Mouse (Mus musculus): Measurements from ENCODE around the gene Sptbn4. TPM values are rescaled to one million over a fixed set of nuclear protein-coding genes. Genes with fewer than 3 reads are reported as not detected.
A peak's percentile ranks its signal among the peaks of the same experiment; 100 is the strongest.
"Not testable (repeated sequence)": the region's sequence is repeated elsewhere in the genome, so short reads cannot be mapped to it uniquely, and the experiment has no call there.

Sptbn4 gene
- 24.1 and 24.8 TPM in 2 replicates for total RNA-seq (2014; rRNA removed)
- polyA plus RNA-seq (2015; fragmentation: Nextera tagmentation; extraction: Ambion mirVana): 2.8 and 3.4 TPM in 2 replicates

- peak; percentile 95 for ATAC-seq
- peak; percentile 99 for DNase-seq (ENCODE audit: low spot score)
- peak; percentile 67 for TF ChIP-seq CTCF (IDR thresholded peaks at IDR 0.05; ENCODE audit: low read depth)
- H3K9me3 ChIP-seq (ENCODE audit: low read length): no peaks in the 10 kb centered on the region
- no peaks in the 10 kb centered on the region for H3K4me1 ChIP-seq (ENCODE audit: insufficient read depth, low read length)
- H3K27me3 ChIP-seq (ENCODE audit: insufficient read depth, low read length): no peaks in the 10 kb centered on the region
- H3K27ac ChIP-seq: peak within 1 kb of the TSS; percentile 83
- peak within 1 kb of the TSS; percentile 67 for H3K4me2 ChIP-seq (ENCODE audit: low read depth, low read length)
- peak within 1 kb of the TSS; percentile 86 for H3K9ac ChIP-seq (replicated peaks; ENCODE audit: low read length)
- WGBS: under 1% methylated on average over 53 of the region's 54 CpGs
- peak within 1 kb of the TSS; percentile 61 for H3K4me3 ChIP-seq (ENCODE audit: low read length)
- H3K36me3 ChIP-seq (ENCODE audit: insufficient read depth, low read length): no peaks in the 10 kb centered on the region
Observed at GRCm38 (mm10) chr7:27447419-27448286, at the start of gene Sptbn4, which contains the start of gene Blvrb. Sptbn4 (minus strand) TSS chr7:27447686. Blvrb (plus strand) TSS chr7:27447978.

- H3K9me3 ChIP-seq (ENCODE audit: low read length); H3K36me3 ChIP-seq (ENCODE audit: insufficient read depth, low read length); H3K4me1 ChIP-seq (ENCODE audit: insufficient read depth, low read length); ATAC-seq; DNase-seq (ENCODE audit: low spot score); H3K4me2 ChIP-seq (ENCODE audit: low read depth, low read length); H3K27me3 ChIP-seq (ENCODE audit: insufficient read depth, low read length); H3K27ac ChIP-seq; H3K9ac ChIP-seq (replicated peaks; ENCODE audit: low read length); H3K4me3 ChIP-seq (ENCODE audit: low read length): not testable (repeated sequence)
- 90% methylated on average over 8 of the region's 9 CpGs for WGBS
Observed at GRCm38 (mm10) chr7:27494659-27495367, 47.3 kb upstream of the Sptbn4 start.

- H3K9ac ChIP-seq (replicated peaks; ENCODE audit: low read length): no peak overlapping the region
- ATAC-seq (no peak), DNase-seq (ENCODE audit: low spot score) (no peak)
- TF ChIP-seq CTCF (IDR thresholded peaks at IDR 0.05; ENCODE audit: low read depth): no peak
- no peaks in the 10 kb centered on the region for H3K36me3 ChIP-seq (ENCODE audit: insufficient read depth, low read length)
- no peaks in the 10 kb centered on the region for H3K4me1 ChIP-seq (ENCODE audit: insufficient read depth, low read length)
- H3K4me2 ChIP-seq (ENCODE audit: low read depth, low read length): no peak overlapping the region
- 83% methylated on average over 5 of the region's 5 CpGs for WGBS
- no peak overlapping the region for H3K4me3 ChIP-seq (ENCODE audit: low read length)
- H3K9me3 ChIP-seq (ENCODE audit: low read length): no peaks in the 10 kb centered on the region
- no peaks in the 10 kb centered on the region for H3K27me3 ChIP-seq (ENCODE audit: insufficient read depth, low read length)
- no peak overlapping the region for H3K27ac ChIP-seq
Observed at GRCm38 (mm10) chr7:27493450-27493849, 46.0 kb upstream of the Sptbn4 start.

- Histone ChIP-seq H3K4me2 (ENCODE audit: low read depth, low read length) (no peak overlapping the region), H3K36me3 (ENCODE audit: insufficient read depth, low read length) (no peaks in the 10 kb centered on the region), H3K4me1 (ENCODE audit: insufficient read depth, low read length) (no peaks in the 10 kb centered on the region), H3K9me3 (ENCODE audit: low read length) (no peaks in the 10 kb centered on the region), H3K27ac (no peak overlapping the region), H3K27me3 (ENCODE audit: insufficient read depth, low read length) (no peaks in the 10 kb centered on the region), H3K9ac (replicated peaks; ENCODE audit: low read length) (no peak overlapping the region), H3K4me3 (ENCODE audit: low read length) (no peak overlapping the region)
- DNase-seq (ENCODE audit: low spot score) (no peak), ATAC-seq (no peak)
- WGBS: 65% methylated on average over 3 of the region's 3 CpGs
- no peak for TF ChIP-seq CTCF (IDR thresholded peaks at IDR 0.05; ENCODE audit: low read depth)
Observed at GRCm38 (mm10) chr7:27493022-27493421, 45.5 kb upstream of the Sptbn4 start.

GRCm38 (mm10) chr7:27491856-27492255 is 44.4 kb upstream of the Sptbn4 start:
- Histone ChIP-seq H3K27me3 (ENCODE audit: insufficient read depth, low read length) (no peaks in the 10 kb centered on the region), H3K4me3 (ENCODE audit: low read length) (no peak overlapping the region), H3K36me3 (ENCODE audit: insufficient read depth, low read length) (no peaks in the 10 kb centered on the region), H3K27ac (no peak overlapping the region), H3K4me1 (ENCODE audit: insufficient read depth, low read length) (no peaks in the 10 kb centered on the region; the same call in 1 of the 2 replicates), H3K9me3 (ENCODE audit: low read length) (no peaks in the 10 kb centered on the region), H3K4me2 (ENCODE audit: low read depth, low read length) (no peak overlapping the region), H3K9ac (replicated peaks; ENCODE audit: low read length) (no peak overlapping the region)
- no peak for DNase-seq (ENCODE audit: low spot score)
- ATAC-seq: no peak
- TF ChIP-seq CTCF (IDR thresholded peaks at IDR 0.05; ENCODE audit: low read depth): no peak
- 71% methylated on average over 7 of the region's 7 CpGs for WGBS

GRCm38 (mm10) chr7:27490543-27491329 is 43.2 kb upstream of the Sptbn4 start:
- no peaks in the 10 kb centered on the region for H3K9me3 ChIP-seq (ENCODE audit: low read length)
- H3K4me2 ChIP-seq (ENCODE audit: low read depth, low read length): peak overlapping the region; percentile 51
- peak overlapping the region; percentile 30; the same call in 1 of the 2 replicates for H3K9ac ChIP-seq (replicated peaks; ENCODE audit: low read length)
- 4% methylated on average over 30 of the region's 33 CpGs for WGBS
- H3K4me1 ChIP-seq (ENCODE audit: insufficient read depth, low read length): no peaks in the 10 kb centered on the region; the same call in 1 of the 2 replicates
- H3K27me3 ChIP-seq (ENCODE audit: insufficient read depth, low read length): no peaks in the 10 kb centered on the region
- H3K27ac ChIP-seq: peak overlapping the region; percentile 42
- ATAC-seq (peak; percentile 22; the same call in 1 of the 2 replicates), DNase-seq (ENCODE audit: low spot score) (peak; percentile 67)
- peak; percentile 57 for TF ChIP-seq CTCF (IDR thresholded peaks at IDR 0.05; ENCODE audit: low read depth)
- no peaks in the 10 kb centered on the region for H3K36me3 ChIP-seq (ENCODE audit: insufficient read depth, low read length)
- H3K4me3 ChIP-seq (ENCODE audit: low read length): peak overlapping the region; percentile 23

Data from hindbrain, postnatal 0 days (tissue).